Mouse (Mus musculus): ENCODE measurements around the gene Hivep3.

The Hivep3 gene

DNA sequence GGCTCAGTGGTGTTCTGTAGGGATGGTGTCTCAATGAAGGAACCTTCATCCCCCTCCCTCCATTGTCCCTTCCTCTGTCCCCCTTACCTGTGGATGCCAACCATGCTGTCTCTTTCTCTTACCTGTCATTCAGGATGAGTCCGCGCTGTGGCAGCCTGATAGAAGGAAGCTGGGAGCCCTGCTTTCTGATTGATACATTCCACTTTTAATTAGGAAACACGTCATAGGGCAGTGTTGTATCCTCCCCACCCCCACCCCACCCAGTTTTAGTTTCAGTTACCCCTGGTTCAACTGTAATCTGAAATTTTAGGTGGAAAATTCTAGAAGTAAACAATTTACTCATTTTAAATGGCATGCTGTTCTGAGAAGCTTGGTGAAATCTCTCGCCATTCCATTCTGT lies 173.5 kb downstream of the Hivep3 start:
- DNase-seq (ENCODE audit: low spot score in 2 of 2), result no peak

DNA sequence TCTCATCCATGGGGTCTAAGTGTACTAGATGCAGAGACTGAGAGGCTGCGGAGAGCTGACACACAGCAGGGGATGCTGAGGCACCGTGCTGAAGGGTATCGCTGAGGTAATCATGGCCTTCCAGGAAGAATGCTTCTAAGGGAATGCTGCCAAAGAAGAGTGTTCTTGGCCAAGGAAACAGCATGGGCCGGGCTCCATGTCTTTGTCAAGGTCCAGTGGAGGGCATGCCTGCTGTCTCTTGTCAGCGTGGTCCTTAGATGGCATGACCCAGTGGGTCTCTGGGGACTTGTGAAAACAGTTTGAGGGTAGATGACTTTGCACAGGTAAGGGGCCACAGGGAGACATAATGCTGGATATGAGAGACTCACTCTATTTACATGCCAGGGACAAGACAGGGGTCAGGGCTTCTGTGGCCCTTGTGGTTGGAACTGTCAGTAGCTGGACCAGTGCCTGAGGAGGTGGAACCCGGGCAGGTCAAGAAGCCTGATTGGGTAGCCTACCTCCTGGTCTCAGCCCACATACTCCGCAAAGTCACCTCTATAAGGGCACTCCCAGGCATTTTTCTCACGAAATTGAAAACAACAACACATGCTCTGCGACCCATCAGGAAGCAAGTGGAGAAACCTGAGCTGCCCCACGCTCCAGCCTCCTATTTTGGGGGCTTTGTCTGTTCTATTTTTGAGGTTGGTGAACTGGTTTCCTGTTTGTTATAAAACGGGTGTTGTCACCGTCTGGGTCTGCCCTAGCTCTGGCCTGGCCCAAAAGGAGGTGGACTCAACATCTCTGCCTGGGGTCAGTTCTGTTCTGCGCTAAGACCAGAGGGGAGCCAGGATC lies 177.7 kb downstream of the Hivep3 start:
- no peak for DNase-seq (ENCODE audit: low spot score in 2 of 2)

- no peak for DNase-seq (ENCODE audit: low spot score in 2 of 2)
These were observed 178.6 kb downstream of the Hivep3 start for GRCm38 (mm10) chr4:119912216-119912615.

GRCm38 (mm10) chr4:119914194-119914593 lies 180.6 kb downstream of the Hivep3 start:
- no peak for DNase-seq (ENCODE audit: low spot score in 2 of 2)

- DNase-seq (ENCODE audit: low spot score in 2 of 2), result no peak
These were observed 181.5 kb downstream of the Hivep3 start for GRCm38 (mm10) chr4:119915069-119915468.

DNA sequence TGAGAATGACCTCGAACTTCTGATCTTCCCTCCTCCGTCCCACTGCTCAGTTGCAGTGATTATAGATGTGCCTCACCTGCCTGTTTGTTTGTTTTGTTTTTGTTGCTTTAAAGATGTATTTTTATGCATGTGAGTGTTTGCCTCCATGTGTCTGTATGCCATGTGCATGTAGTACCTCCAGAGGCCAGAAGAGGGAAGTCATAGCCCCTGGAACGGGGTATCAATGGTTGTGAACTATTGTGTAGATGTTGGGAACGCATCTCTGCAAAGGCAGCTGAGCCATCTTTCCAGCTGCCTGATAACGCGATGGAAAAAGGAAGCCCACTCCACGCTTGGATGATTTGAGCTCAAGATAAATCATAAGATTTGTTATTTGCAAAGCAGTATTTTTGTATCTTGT lies 183.9 kb downstream of the Hivep3 start:
- DNase-seq (ENCODE audit: low spot score in 2 of 2), result no peak

GRCm38 (mm10) chr4:119919349-119919748 lies 185.8 kb downstream of the Hivep3 start:
- DNase-seq (ENCODE audit: low spot score in 2 of 2), result no peak

- DNase-seq (ENCODE audit: low spot score in 2 of 2), result no peak
These were observed 187.6 kb downstream of the Hivep3 start for GRCm38 (mm10) chr4:119921022-119921717.

- DNase-seq (ENCODE audit: low spot score in 2 of 2), result no peak
These were observed 188.2 kb downstream of the Hivep3 start for GRCm38 (mm10) chr4:119921723-119922266.

DNA sequence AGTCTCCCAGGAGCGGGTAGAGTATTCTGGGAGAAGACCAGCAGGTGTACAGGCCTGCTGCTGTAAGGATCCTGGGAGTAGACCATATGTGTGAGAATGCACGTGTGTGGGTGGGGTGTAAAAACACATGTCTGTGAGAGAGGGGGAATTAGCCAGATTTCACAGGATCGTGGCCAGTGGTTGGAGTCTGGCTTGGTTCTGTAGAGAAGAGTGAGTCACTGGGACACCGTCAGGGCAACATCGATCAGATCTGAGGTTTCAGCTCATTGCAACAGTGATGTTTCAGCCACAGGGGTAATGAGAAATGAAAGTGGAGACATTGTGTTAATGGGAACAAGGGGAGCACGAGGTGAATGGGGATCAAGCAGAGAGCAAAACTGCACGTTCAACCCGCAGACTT lies 189.4 kb downstream of the Hivep3 start:
- no peak for DNase-seq (ENCODE audit: low spot score in 2 of 2)

DNA sequence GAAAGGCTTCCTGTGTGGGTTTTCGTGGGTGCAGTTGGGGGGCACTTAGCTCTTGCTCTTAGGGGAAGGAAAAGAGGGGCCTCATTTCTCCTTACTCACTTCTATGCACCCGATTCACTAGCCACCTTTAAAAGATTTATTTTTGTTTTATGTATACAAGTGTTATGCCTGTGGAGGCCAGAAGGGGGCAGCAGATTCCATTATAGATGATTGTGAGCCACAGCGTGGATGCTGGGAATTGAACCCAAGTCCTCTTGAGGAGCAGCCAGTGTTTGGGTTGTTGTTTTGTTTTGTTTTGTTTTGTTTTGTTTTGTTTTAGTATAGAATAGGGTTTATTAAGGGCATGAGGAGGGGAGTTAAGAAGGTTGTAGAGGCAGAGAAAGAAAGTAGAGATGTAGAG lies 189.8 kb downstream of the Hivep3 start:
- no peak for DNase-seq (ENCODE audit: low spot score in 2 of 2)

- no peak for DNase-seq (ENCODE audit: low spot score in 2 of 2)
These were observed 191.5 kb downstream of the Hivep3 start for GRCm38 (mm10) chr4:119925052-119925451.

DNA sequence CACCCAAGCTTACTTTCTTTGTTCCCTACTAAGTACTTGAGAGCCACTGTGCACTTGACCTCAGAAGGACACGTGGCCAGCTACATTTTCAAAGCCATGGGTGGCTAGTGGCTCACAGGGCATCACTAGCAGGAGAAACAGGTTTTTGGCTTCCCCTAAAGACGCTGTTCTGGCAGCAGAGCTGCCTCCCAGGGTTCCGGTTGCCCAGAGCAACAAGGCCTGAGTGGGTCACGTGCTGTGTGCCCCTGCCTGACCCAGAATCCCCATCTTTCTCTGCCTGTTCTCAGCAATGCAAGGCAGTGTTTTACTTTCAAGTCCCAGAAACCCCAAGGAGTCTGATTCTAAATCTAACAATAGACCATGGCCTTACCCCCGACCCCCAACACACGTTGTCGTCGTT lies 198.3 kb downstream of the Hivep3 start:
- peak in 1 of 2 experiments; percentile 43 for DNase-seq (ENCODE audit: low spot score in 2 of 2)

- peak; percentile 64 to 71 for DNase-seq (ENCODE audit: low spot score in 2 of 2)
These were observed 199.1 kb downstream of the Hivep3 start for GRCm38 (mm10) chr4:119932549-119933257.

DNA sequence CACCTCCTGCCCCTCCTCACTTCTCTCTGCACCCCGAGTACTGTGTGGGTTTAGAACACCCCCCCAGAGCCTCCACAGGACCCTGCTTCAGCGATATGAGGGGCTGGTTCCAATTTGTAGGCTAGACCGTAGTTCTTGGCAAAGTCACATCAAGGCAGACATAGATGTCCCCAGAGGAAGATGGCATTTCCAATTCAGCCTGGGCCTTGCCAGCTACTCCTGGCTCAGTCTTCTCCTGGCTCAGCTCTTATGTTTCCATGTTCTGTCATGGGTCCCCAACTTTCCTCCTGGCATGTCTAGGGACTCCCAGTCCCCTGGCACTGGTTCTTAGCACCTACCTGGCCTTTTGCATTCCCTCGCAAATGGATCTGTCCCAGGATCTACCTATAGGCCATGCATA lies 201.3 kb downstream of the Hivep3 start:
- no peak for DNase-seq (ENCODE audit: low spot score in 2 of 2)

GRCm38 (mm10) chr4:119937876-119938275 lies 204.3 kb downstream of the Hivep3 start:
- peak in 1 of 2 experiments; percentile 72 for DNase-seq (ENCODE audit: low spot score in 2 of 2)

DNA sequence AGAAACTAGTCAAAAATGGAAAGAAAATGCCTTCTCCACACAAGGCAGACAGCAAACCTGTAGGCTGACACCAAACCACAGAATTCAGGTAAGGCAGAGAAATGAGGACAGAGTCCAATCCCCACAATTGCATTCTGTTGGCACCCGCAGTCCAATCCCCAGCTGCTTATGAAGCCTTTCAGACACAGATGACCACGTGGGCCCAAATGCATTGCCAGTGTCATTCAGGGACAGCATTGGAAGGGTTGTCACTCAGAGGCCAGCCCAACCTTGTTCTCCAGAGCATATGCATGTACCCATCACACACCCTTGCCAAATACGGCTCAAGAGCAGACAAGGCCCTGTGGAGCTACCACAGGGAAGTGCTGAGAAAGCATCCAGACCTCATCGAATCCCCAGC lies 204.9 kb downstream of the Hivep3 start:
- DNase-seq (ENCODE audit: low spot score in 2 of 2), result no peak

- no peak for DNase-seq (ENCODE audit: low spot score in 2 of 2)
These were observed 206.2 kb downstream of the Hivep3 start for GRCm38 (mm10) chr4:119939786-119940185.

DNA sequence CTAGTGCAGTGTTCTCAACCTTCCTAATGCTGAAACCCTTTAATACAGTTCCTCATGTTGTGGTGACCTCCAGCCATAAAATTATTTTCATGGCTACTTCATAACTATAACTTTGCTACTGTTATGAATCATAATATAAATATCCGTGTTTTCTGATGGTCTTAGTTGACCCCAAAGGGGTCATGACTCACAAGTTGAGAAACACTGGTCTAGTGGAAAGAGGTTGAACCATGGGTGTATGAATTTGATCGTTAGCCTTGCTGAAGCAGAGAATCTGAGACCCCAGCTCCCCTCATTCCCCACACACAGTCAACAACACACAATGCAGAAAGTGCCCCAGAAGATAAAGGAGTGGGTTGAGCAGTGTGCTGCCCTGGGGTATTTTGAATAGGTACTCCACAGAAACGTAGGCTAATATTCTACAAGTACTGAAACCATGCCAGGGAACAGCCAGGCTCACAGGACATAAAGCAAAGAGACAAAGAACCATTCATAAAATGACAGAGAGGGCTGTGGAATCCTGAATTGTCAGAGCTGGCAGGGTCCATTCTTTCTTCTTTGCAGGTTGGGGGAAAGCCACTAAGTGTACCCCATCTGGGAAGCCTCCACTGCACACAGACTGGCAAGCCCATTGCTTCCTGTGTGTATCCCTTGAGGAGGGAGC lies 212.8 kb downstream of the Hivep3 start:
- DNase-seq (ENCODE audit: low spot score in 2 of 2), result no peak

DNA sequence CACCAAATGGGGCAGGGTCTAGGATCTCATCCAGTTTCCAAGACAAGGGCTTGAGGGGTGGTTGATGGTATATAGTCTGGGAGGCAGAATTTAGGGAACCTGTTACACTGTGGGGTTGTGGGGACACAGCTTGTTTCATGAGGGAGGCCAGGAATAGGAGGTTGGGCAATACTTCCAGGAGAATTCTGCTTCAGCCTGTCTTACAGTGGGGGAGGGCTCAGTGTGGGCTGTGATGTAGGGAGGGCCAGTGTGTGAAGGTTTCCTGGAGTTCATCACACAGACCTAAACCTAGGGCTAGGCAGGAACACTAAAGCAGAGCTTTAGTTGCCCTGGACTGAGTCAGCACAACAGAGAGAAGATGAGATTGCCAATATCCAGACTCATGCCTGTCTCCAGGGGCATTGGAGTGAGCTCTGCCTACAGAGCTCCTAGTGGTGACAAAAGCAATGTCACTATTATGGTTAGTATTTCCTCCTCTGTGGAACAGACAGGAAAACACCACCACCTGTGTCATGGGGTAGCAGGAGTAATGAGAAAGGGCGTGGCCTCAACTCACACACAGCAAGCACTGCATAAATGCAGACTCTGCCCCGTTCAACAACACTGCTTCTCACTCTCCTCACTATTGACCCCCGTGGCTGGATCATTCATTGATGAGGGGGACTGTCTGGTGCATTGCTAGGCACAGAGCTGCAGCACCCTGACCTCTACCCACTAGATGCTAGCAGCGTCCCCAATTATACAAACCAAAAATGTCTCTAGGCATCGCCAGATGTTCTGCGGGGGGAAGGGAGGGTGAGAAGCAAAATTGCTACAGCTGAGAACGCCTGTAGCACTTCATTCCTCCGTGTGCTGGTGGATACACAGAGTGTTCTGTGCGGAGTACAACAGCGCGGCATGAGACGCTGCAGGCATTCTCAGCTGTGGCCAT lies 213.9 kb downstream of the Hivep3 start:
- DNase-seq (ENCODE audit: low spot score in 2 of 2), result no peak

DNA sequence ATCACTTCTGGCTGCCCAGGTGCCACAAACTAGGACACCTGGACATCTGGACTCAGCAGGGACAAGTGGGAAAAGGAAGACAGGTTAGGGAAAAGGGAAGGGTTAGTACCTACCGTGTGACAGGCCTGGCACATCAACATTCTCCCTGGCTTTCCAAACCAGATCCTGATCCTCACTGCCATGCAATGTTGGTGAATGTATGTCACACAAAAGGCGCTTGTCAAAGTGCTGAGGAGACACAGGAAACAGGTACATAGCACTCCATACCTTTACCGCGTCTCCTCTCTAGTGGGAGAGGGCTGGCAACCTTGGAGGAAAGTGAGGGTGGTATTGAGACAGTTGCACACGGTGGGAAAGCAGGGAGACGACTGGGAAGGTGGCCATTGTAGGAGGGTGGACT lies 214.8 kb downstream of the Hivep3 start:
- DNase-seq (ENCODE audit: low spot score in 2 of 2), result no peak
